Mouse (Mus musculus) adrenal gland, adult 2 months (tissue): ENCODE measurements around the gene Zfp280b. TPM values are rescaled to one million over a fixed set of nuclear protein-coding genes. Genes with fewer than 3 reads are reported as not detected.
"Not testable (repeated sequence)": the region's sequence is repeated elsewhere in the genome, so short reads cannot be mapped to it uniquely, and the experiment has no call there.

Experiments
- DNase-seq: peaks from one replicate; pipeline ENCODE4 v3.0.0; 2021
- microRNA-seq, 2 experiments: library from miRNA; unstranded; fragments of <30 nt; microRNA quantifications; one replicate each; pipeline ENCODE4 v1.2.0; 2021
- polyA plus RNA-seq: library from polyadenylated mRNA; depleted of rRNA; stranded (reverse); fragments of >200 nt; gene quantifications from 2 replicates; pipeline ENCODE4 v1.2.3, GENCODE M21; 2012; rRNA removed
- total RNA-seq, 2 experiments: library from RNA; stranded (reverse); gene quantifications; 2 replicates each; pipeline ENCODE4 v1.2.3; 2021

The Zfp280b gene
- total and polyA plus RNA-seq, 3 experiments = 3.5 to 9.9 (median 5.8) TPM

- no peak for DNase-seq
Measured at GRCm38 (mm10) chr10:76030496-76030895, 2.0 kb upstream of the Zfp280b start.

- DNase-seq = no peak
Measured at GRCm38 (mm10) chr10:76031511-76032401, 694 bp upstream of the Zfp280b start.

- no peak for DNase-seq
Measured at GRCm38 (mm10) chr10:76033119-76033455, 637 bp downstream of the Zfp280b start.

- no peak for DNase-seq
Measured at GRCm38 (mm10) chr10:76034001-76034600, 1.7 kb downstream of the Zfp280b start.

GRCm38 (mm10) chr10:76035277-76035676 lies 2.8 kb downstream of the Zfp280b start:
- no peak for DNase-seq

GRCm38 (mm10) chr10:76036962-76037361 lies 4.5 kb downstream of the Zfp280b start:
- no peak for DNase-seq

- no peak for DNase-seq
Measured at GRCm38 (mm10) chr10:76045343-76045742, 12.9 kb downstream of the Zfp280b start.

- no peak for DNase-seq
Measured at GRCm38 (mm10) chr10:76046754-76047153, 14.3 kb downstream of the Zfp280b start.

GRCm38 (mm10) chr10:76047182-76047869 lies 14.9 kb downstream of the Zfp280b start:
- DNase-seq = no peak

- DNase-seq = no peak
Measured at GRCm38 (mm10) chr10:76048967-76049366, 16.5 kb downstream of the Zfp280b start.

- DNase-seq = no peak
Measured at GRCm38 (mm10) chr10:76051860-76052259, 19.4 kb downstream of the Zfp280b start.

GRCm38 (mm10) chr10:76062439-76062838 lies 30.0 kb downstream of the Zfp280b start:
- no peak for DNase-seq

- no peak for DNase-seq
Measured at GRCm38 (mm10) chr10:76067674-76068613, 35.5 kb downstream of the Zfp280b start.

- DNase-seq = not testable (repeated sequence)
Measured at GRCm38 (mm10) chr10:76072080-76072479, 39.6 kb downstream of the Zfp280b start.

GRCm38 (mm10) chr10:76077008-76077407 lies 44.6 kb downstream of the Zfp280b start:
- DNase-seq = not testable (repeated sequence)

Small RNA genes lying within 50 kb of the gene (microRNA-seq; reads per million reads assigned to microRNA genes)
- gene Mir6409 = 0 reads per million in 2 experiments

Other genes starting within 250 kb of the Zfp280b start
- 10 to 100 TPM; 52.0 to 64.8 TPM for gene Gstt1, start 234.1 kb upstream of the Zfp280b start, total RNA-seq
- gene Gstt1, start 234.1 kb upstream of the Zfp280b start, polyA plus RNA-seq = 50.9 and 61.2 TPM in 2 replicates
- gene Gstt4, start 210.1 kb upstream of the Zfp280b start, total RNA-seq = not detected
- gene Gstt4, start 210.1 kb upstream of the Zfp280b start, polyA plus RNA-seq = not detected in 2 replicates
- gene Gstt2, start 195.2 kb upstream of the Zfp280b start, total RNA-seq = 10 to 100 TPM; 32.9 to 36.6 TPM
- gene Gstt2, start 195.2 kb upstream of the Zfp280b start, polyA plus RNA-seq = 136 and 153 TPM in 2 replicates
- gene Mif, start 172.4 kb upstream of the Zfp280b start, total RNA-seq = 100 to 1,000 TPM; 268 to 376 TPM
- 1,719 and 1,732 TPM in 2 replicates for gene Mif, start 172.4 kb upstream of the Zfp280b start, polyA plus RNA-seq
- gene Derl3, start 139.2 kb upstream of the Zfp280b start, total RNA-seq = 1 to 10 TPM; 2.1 to 3.9 TPM
- 5.4 and 6.0 TPM in 2 replicates for gene Derl3, start 139.2 kb upstream of the Zfp280b start, polyA plus RNA-seq
- 10 to 100 TPM; 77.6 to 87.4 TPM for gene Smarcb1, start 111.0 kb upstream of the Zfp280b start, total RNA-seq
- 103 and 115 TPM in 2 replicates for gene Smarcb1, start 111.0 kb upstream of the Zfp280b start, polyA plus RNA-seq
- 1,000 to 10,000 TPM; 1,273 to 1,367 TPM for gene Chchd10, start 99.5 kb upstream of the Zfp280b start, total RNA-seq
- gene Chchd10, start 99.5 kb upstream of the Zfp280b start, polyA plus RNA-seq = 4,822 and 7,346 TPM in 2 replicates
- 10 to 100 TPM in 1 of 2 experiments, 1 to 10 TPM in 1; 5.1 to 14.8 TPM for gene Mmp11, start 96.2 kb upstream of the Zfp280b start, total RNA-seq
- 26.7 and 48.0 TPM in 2 replicates for gene Mmp11, start 96.2 kb upstream of the Zfp280b start, polyA plus RNA-seq
- 1 to 10 TPM; 2.2 to 4.0 TPM for gene Gm867, start 92.0 kb upstream of the Zfp280b start, total RNA-seq
- gene Gm867, start 92.0 kb upstream of the Zfp280b start, polyA plus RNA-seq = 0.93 and 1.9 TPM in 2 replicates
- gene Vpreb3, start 89.6 kb upstream of the Zfp280b start, total RNA-seq = not detected
- 1.1 and 2.0 TPM in 2 replicates for gene Vpreb3, start 89.6 kb upstream of the Zfp280b start, polyA plus RNA-seq
- gene Gm5134, start 78.1 kb upstream of the Zfp280b start, total RNA-seq = not detected
- gene Gm5134, start 78.1 kb upstream of the Zfp280b start, polyA plus RNA-seq = 0.03 and 0.11 TPM in 2 replicates
- not detected for gene Slc5a4b, start 78.3 kb downstream of the Zfp280b start, total RNA-seq
- gene Slc5a4b, start 78.3 kb downstream of the Zfp280b start, polyA plus RNA-seq = not detected in 2 replicates
- not detected for gene Slc5a4a, start 114.8 kb downstream of the Zfp280b start, total RNA-seq
- not detected in 2 replicates for gene Slc5a4a, start 114.8 kb downstream of the Zfp280b start, polyA plus RNA-seq
- 10 to 100 TPM; 19.0 to 25.9 TPM for gene Prmt2, start 205.2 kb downstream of the Zfp280b start, total RNA-seq
- 22.1 and 27.4 TPM in 2 replicates for gene Prmt2, start 205.2 kb downstream of the Zfp280b start, polyA plus RNA-seq
- 10 to 100 TPM; 11.6 to 26.6 TPM for gene S100b, start 221.2 kb downstream of the Zfp280b start, total RNA-seq
- 2.0 TPM in 2 replicates for gene S100b, start 221.2 kb downstream of the Zfp280b start, polyA plus RNA-seq